ENCODE assay signal across 8 mouse cellular contexts in the genomic region with DNA sequence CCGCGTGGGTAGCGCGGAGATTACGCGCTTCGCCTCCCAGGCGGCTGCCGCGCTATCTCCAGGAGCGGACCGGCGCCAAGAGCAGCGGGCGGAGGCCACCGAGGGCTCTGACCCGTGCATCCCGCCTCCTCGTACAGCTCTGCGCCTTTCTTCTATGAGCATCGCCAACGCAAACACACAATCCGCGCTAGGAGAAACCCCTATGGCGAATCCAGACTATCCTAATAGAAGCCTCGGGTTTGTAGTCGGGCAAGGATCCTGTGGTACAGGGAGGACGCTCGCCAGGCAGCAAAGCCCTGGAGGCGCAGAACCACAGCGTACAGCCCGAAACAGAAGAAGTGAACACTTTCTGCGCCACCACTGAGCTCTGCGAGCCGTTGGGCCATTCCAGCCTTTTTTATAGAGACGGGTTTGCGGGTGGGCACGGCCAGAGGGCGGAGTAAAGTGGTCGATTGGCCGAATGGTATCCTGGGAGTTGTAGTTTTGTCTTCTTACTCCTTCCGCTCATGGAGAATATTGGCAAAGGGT.
A peak's percentile ranks its signal among the peaks of the same experiment; 100 is the strongest.
DNase-seq lines count a peak whose midpoint lies in the region; ATAC-seq and TF ChIP-seq lines count a peak whose summit lies in the region.

No protein-coding gene starts in this region.

- DNase-seq in ES-CJ7 (ENCODE audit: low read depth, low spot score): peak; percentile 82
- DNase-seq in cerebellum, adult 18-20 months: peak; percentile 88
- peak; percentile 91 for DNase-seq in forelimb bud, embryonic 11.5 days (ENCODE audit: low read depth, low spot score)
- peak; percentile 92 to 95 for DNase-seq in layer of hippocampus, adult 8-10 months (ENCODE audit: low spot score in 2 of 2)
- peak; percentile 70 for DNase-seq in lung, adult 2 months
- peak; percentile 84 for DNase-seq in testis, postnatal 14 days (ENCODE audit: low spot score)

- peaks cover 2% of the 10 kb centered on the region; the same call in 1 of the 2 replicates for H3K4me1 ChIP-seq in lung, adult 2 months (ENCODE audit: control insufficient read depth, insufficient read depth, low read length)

- peak; percentile 76 to 85 for ATAC-seq in hematopoietic stem cell, adult 5-6 weeks (replicated peaks in 1 of 2; ENCODE audit: insufficient read depth in 1 of 2, low FRiP score in 2 of 2, low TSS enrichment in 1 of 2, low read depth in 1 of 2, poor library complexity in 2 of 2, severe bottlenecking in 2 of 2)
- ATAC-seq in neutrophil, adult 5-6 weeks (ENCODE audit: extremely low read depth, insufficient number of reproducible peaks, low FRiP score, poor library complexity, severe bottlenecking): peak; percentile 65

- peak overlapping the region; percentile 76 for H3K4me3 ChIP-seq in lung, adult 2 months (replicated peaks; ENCODE audit: extremely low read depth, low read depth, low read length)

- TF ChIP-seq POLR2A in lung, adult 2 months (IDR thresholded peaks at IDR 0.05; ENCODE audit: borderline replicate concordance, extremely low read depth, low read depth, low read length): peak; percentile 95; the same call in 1 of the 2 replicates

- WGBS in lung, adult 2 months: under 1% methylated on average over 42 of the region's 42 CpGs

- no peak for TF ChIP-seq CTCF in lung, adult 2 months (IDR thresholded peaks at IDR 0.05; ENCODE audit: insufficient read depth, low read length)

Comparison
In these comparisons a context has a peak if more than half of its experiments do, and no peak if none do; other contexts are left out.
1. Peak in every context shown above with its lines: DNase-seq, ATAC-seq and H3K4me3 ChIP-seq.